Comparison of ENCODE assay signal across 13 mouse cellular contexts in the genomic region with DNA sequence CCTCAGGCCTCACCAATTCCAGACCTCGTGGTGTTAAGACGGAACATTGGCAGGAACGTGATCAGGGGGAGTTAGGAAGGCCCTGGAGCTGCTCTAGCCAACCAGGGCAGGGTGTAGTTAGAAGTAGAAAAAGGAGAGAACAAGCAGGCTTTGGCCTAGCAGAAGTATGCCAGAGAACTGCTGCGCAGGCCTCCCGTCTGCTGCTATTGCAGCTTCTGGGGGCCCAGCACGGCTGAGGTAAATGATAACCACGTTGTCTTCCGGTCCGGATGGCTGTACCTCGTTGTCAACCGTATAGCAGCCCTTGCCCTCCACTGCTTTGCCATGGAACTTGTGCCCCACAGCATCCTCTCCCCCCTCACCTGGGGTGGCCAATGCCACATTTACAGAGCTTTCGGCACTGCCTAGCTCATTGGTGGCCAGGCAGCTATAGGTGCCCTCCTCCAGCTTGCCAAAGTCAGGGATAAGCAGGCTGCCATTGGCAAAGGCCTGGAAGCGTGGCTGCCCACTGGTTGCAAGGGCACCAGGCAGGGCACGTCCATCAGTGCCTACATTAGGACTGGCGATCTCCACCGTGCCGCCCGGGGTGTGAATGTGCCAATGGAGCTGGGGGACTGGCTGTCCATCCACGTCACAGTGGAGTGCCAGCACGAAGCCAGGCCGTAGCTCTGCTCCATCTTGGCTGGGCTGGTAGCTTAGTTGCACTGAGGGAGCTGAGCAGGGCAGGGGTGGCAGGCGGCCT. TPM values are rescaled to one million over a fixed set of nuclear protein-coding genes. Genes with fewer than 3 reads are reported as not detected.
A peak's percentile ranks its signal among the peaks of the same experiment; 100 is the strongest.
DNase-seq lines count a peak whose midpoint lies in the region; ATAC-seq and TF ChIP-seq lines count a peak whose summit lies in the region.
"Had no signal": no experiment of that assay in that cellular context is flagged by ENCODE, and none has a peak within 500 bp of the region (broad histone marks: within the 10 kb centered on the region; RNA-seq: fewer than 3 reads in every experiment).

No protein-coding gene starts in this region.

- 86% methylated on average over 22 of the region's 22 CpGs for WGBS in heart, embryonic 10.5 days
- 87% methylated on average over 22 of the region's 22 CpGs for WGBS in heart, embryonic 12.5 days
- WGBS in lung, embryonic 15.5 days = 82% methylated on average over 22 of the region's 22 CpGs
- WGBS in lung, adult 2 months = 85% methylated on average over 22 of the region's 22 CpGs
- 90% methylated on average over 22 of the region's 22 CpGs for WGBS in hindbrain, embryonic 14.5 days
- 89% methylated on average over 22 of the region's 22 CpGs for WGBS in neural tube, embryonic 15.5 days

- no peaks in the 10 kb centered on the region for H3K36me3 ChIP-seq in heart, embryonic 10.5 days
- no peaks in the 10 kb centered on the region for H3K36me3 ChIP-seq in heart, embryonic 12.5 days
- no peaks in the 10 kb centered on the region for H3K36me3 ChIP-seq in lung, embryonic 15.5 days
- no peaks in the 10 kb centered on the region for H3K36me3 ChIP-seq in hindbrain, embryonic 14.5 days (replicated peaks; ENCODE audit: control insufficient read depth, insufficient read depth)
- no peaks in the 10 kb centered on the region for H3K36me3 ChIP-seq in neural tube, embryonic 15.5 days
- H3K36me3 ChIP-seq: liver, embryonic 15.5 days; midbrain, embryonic 15.5 days had no signal

- DNase-seq in heart, embryonic 10.5 days (ENCODE audit: low spot score) = peak; percentile 73
- DNase-seq in lung, adult 2 months = no peak
- no peak for DNase-seq in hindbrain, embryonic 14.5 days (ENCODE audit: low spot score)
- no peak for DNase-seq in embryo, embryonic 9.5 days (ENCODE audit: extremely low spot score)
- no peak for DNase-seq in retina, postnatal 1 day
- DNase-seq: cerebellum, adult 9-11 months; forebrain, postnatal 0 days had no signal

- TF ChIP-seq CTCF in lung, adult 2 months (IDR thresholded peaks at IDR 0.05; ENCODE audit: insufficient read depth, low read length) = no peak

- ATAC-seq in heart, embryonic 12.5 days (ENCODE audit: insufficient number of reproducible peaks, low FRiP score) = no peak
- ATAC-seq in lung, embryonic 15.5 days (ENCODE audit: borderline replicate concordance, extremely low read depth, low FRiP score, low TSS enrichment) = no peak
- no peak for ATAC-seq in hindbrain, embryonic 14.5 days (ENCODE audit: low FRiP score)
- no peak for ATAC-seq in neural tube, embryonic 15.5 days (ENCODE audit: low FRiP score)
- ATAC-seq: CD4-positive, CD25-positive, alpha-beta regulatory T cell, adult 4 months; forebrain, postnatal 0 days; midbrain, embryonic 15.5 days had no signal

- no peak overlapping the region for H3K4me3 ChIP-seq in heart, embryonic 10.5 days
- no peak overlapping the region for H3K4me3 ChIP-seq in heart, embryonic 12.5 days
- peak overlapping the region; percentile 29 for H3K4me3 ChIP-seq in lung, embryonic 15.5 days
- no peak overlapping the region for H3K4me3 ChIP-seq in lung, adult 2 months (replicated peaks; ENCODE audit: extremely low read depth, low read depth, low read length)
- H3K4me3 ChIP-seq in hindbrain, embryonic 14.5 days (replicated peaks; ENCODE audit: low read length) = no peak overlapping the region
- H3K4me3 ChIP-seq in neural tube, embryonic 15.5 days (replicated peaks) = no peak overlapping the region
- H3K4me3 ChIP-seq: liver, embryonic 15.5 days; midbrain, embryonic 15.5 days had no signal

- H3K9me3 ChIP-seq in heart, embryonic 10.5 days = no peaks in the 10 kb centered on the region
- no peaks in the 10 kb centered on the region for H3K9me3 ChIP-seq in heart, embryonic 12.5 days (replicated peaks)
- H3K9me3 ChIP-seq in lung, embryonic 15.5 days = no peaks in the 10 kb centered on the region
- no peaks in the 10 kb centered on the region for H3K9me3 ChIP-seq in hindbrain, embryonic 14.5 days (ENCODE audit: control insufficient read depth, low read length)
- H3K9me3 ChIP-seq in neural tube, embryonic 15.5 days (replicated peaks) = no peaks in the 10 kb centered on the region
- H3K9me3 ChIP-seq: liver, embryonic 15.5 days; midbrain, embryonic 15.5 days had no signal

- H3K9ac ChIP-seq in heart, embryonic 12.5 days = no peak overlapping the region
- H3K9ac ChIP-seq in lung, embryonic 15.5 days = 0 out of 2 replicates have a peak overlapping the region, but pooled peaks have one; percentile 8
- H3K9ac ChIP-seq in hindbrain, embryonic 14.5 days = no peak overlapping the region
- no peak overlapping the region for H3K9ac ChIP-seq in neural tube, embryonic 15.5 days (replicated peaks)
- H3K9ac ChIP-seq: forebrain, postnatal 0 days; liver, embryonic 15.5 days; midbrain, embryonic 15.5 days had no signal

- TF ChIP-seq POLR2A in lung, adult 2 months (IDR thresholded peaks at IDR 0.05; ENCODE audit: borderline replicate concordance, extremely low read depth, low read depth, low read length) = no peak

- no peak overlapping the region for H3K4me2 ChIP-seq in heart, embryonic 12.5 days
- peak overlapping the region; percentile 59 for H3K4me2 ChIP-seq in lung, embryonic 15.5 days
- peak overlapping the region; percentile 33; the same call in 1 of the 2 replicates for H3K4me2 ChIP-seq in hindbrain, embryonic 14.5 days (replicated peaks)
- H3K4me2 ChIP-seq in neural tube, embryonic 15.5 days = peak overlapping the region; percentile 42; the same call in 1 of the 2 replicates
- H3K4me2 ChIP-seq: liver, embryonic 15.5 days; midbrain, embryonic 15.5 days had no signal

- H3K4me1 ChIP-seq in heart, embryonic 10.5 days = peaks cover 68% of the 10 kb centered on the region
- H3K4me1 ChIP-seq in heart, embryonic 12.5 days (replicated peaks) = peaks cover 61% of the 10 kb centered on the region
- H3K4me1 ChIP-seq in lung, embryonic 15.5 days = peaks cover 78% of the 10 kb centered on the region
- no peaks in the 10 kb centered on the region for H3K4me1 ChIP-seq in lung, adult 2 months (ENCODE audit: control insufficient read depth, insufficient read depth, low read length)
- H3K4me1 ChIP-seq in hindbrain, embryonic 14.5 days (replicated peaks; ENCODE audit: control insufficient read depth, insufficient read depth, low read length) = 0 out of 2 replicates have a peak, but pooled peaks cover 10% of the 10 kb centered on the region
- peaks cover 7% of the 10 kb centered on the region for H3K4me1 ChIP-seq in neural tube, embryonic 15.5 days
- H3K4me1 ChIP-seq: liver, embryonic 15.5 days; midbrain, embryonic 15.5 days had no signal

- H3K27me3 ChIP-seq in heart, embryonic 10.5 days (ENCODE audit: insufficient read depth, poor library complexity, severe bottlenecking) = peaks cover 36% of the 10 kb centered on the region
- 0 out of 2 replicates have a peak, but pooled peaks cover 13% of the 10 kb centered on the region for H3K27me3 ChIP-seq in heart, embryonic 12.5 days (replicated peaks)
- H3K27me3 ChIP-seq in lung, embryonic 15.5 days = no peaks in the 10 kb centered on the region
- no peaks in the 10 kb centered on the region for H3K27me3 ChIP-seq in hindbrain, embryonic 14.5 days (ENCODE audit: control insufficient read depth, insufficient read depth, low read length)
- H3K27me3 ChIP-seq in neural tube, embryonic 15.5 days (replicated peaks) = no peaks in the 10 kb centered on the region
- H3K27me3 ChIP-seq: midbrain, embryonic 15.5 days had no signal

- peak overlapping the region; percentile 69; the same call in 1 of the 2 replicates for H3K27ac ChIP-seq in heart, embryonic 10.5 days
- no peak overlapping the region for H3K27ac ChIP-seq in heart, embryonic 12.5 days (ENCODE audit: poor library complexity, severe bottlenecking)
- H3K27ac ChIP-seq in lung, embryonic 15.5 days = peak overlapping the region; percentile 97; the same call in 1 of the 2 replicates
- no peak overlapping the region for H3K27ac ChIP-seq in hindbrain, embryonic 14.5 days
- H3K27ac ChIP-seq in neural tube, embryonic 15.5 days (replicated peaks) = no peak overlapping the region
- H3K27ac ChIP-seq: liver, embryonic 15.5 days; midbrain, embryonic 15.5 days had no signal

RNA-seq across cellular contexts. Expression of a gene that starts 38.4 kb away (rescaled TPM):
- polyA plus RNA-seq in heart, embryonic 10.5 days (2016; fragmentation: Nextera tagmentation; extraction: Ambion mirVana) = 0.07 TPM in 1 of 2 replicates, not detected in the other
- polyA plus RNA-seq in heart, embryonic 12.5 days (2016; fragmentation: Nextera tagmentation; extraction: Ambion mirVana) = not detected in 2 replicates
- 0.05 and 0.16 TPM in 2 replicates for polyA plus RNA-seq in lung, embryonic 15.5 days (2015; fragmentation: Nextera tagmentation; extraction: Ambion mirVana)
- 7.8 and 8.5 TPM in 2 replicates for polyA plus RNA-seq in lung, adult 2 months (2012; rRNA removed)
- polyA plus RNA-seq in hindbrain, embryonic 14.5 days (2014; fragmentation: Nextera tagmentation; extraction: Ambion mirVana) = 0.13 and 0.43 TPM in 2 replicates
- polyA plus RNA-seq in neural tube, embryonic 15.5 days (2015; fragmentation: Nextera tagmentation; extraction: Ambion mirVana) = 0.13 and 0.15 TPM in 2 replicates
- polyA plus RNA-seq: CD4-positive, CD25-positive, alpha-beta regulatory T cell, adult 4 months; liver, embryonic 15.5 days had no signal

RNA-seq across cellular contexts. Expression of a gene that starts 47.1 kb away (rescaled TPM):
- polyA plus RNA-seq in heart, embryonic 10.5 days (2016; fragmentation: Nextera tagmentation; extraction: Ambion mirVana) = 3.0 and 10.4 TPM in 2 replicates
- polyA plus RNA-seq in heart, embryonic 12.5 days (2016; fragmentation: Nextera tagmentation; extraction: Ambion mirVana) = 8.5 and 8.6 TPM in 2 replicates
- polyA plus RNA-seq in lung, embryonic 15.5 days (2015; fragmentation: Nextera tagmentation; extraction: Ambion mirVana) = 89.5 and 89.6 TPM in 2 replicates
- 62.6 and 74.0 TPM in 2 replicates for polyA plus RNA-seq in lung, adult 2 months (2012; rRNA removed)
- 30.4 and 34.8 TPM in 2 replicates for polyA plus RNA-seq in hindbrain, embryonic 14.5 days (2014; fragmentation: Nextera tagmentation; extraction: Ambion mirVana)
- polyA plus RNA-seq in neural tube, embryonic 15.5 days (2015; fragmentation: Nextera tagmentation; extraction: Ambion mirVana) = 52.3 and 54.2 TPM in 2 replicates

RNA-seq across cellular contexts. Expression of a gene that starts 47.1 kb away (rescaled TPM):
- not detected in 2 replicates for polyA plus RNA-seq in heart, embryonic 10.5 days (2016; fragmentation: Nextera tagmentation; extraction: Ambion mirVana)
- polyA plus RNA-seq in heart, embryonic 12.5 days (2016; fragmentation: Nextera tagmentation; extraction: Ambion mirVana) = 0.05 TPM in 1 of 2 replicates, not detected in the other
- polyA plus RNA-seq in lung, embryonic 15.5 days (2015; fragmentation: Nextera tagmentation; extraction: Ambion mirVana) = 0.06 and 0.15 TPM in 2 replicates
- polyA plus RNA-seq in lung, adult 2 months (2012; rRNA removed) = 0.11 and 0.90 TPM in 2 replicates
- polyA plus RNA-seq in hindbrain, embryonic 14.5 days (2014; fragmentation: Nextera tagmentation; extraction: Ambion mirVana) = 7.2 and 17.2 TPM in 2 replicates
- 8.5 and 11.5 TPM in 2 replicates for polyA plus RNA-seq in neural tube, embryonic 15.5 days (2015; fragmentation: Nextera tagmentation; extraction: Ambion mirVana)
- polyA plus RNA-seq: CD4-positive, CD25-positive, alpha-beta regulatory T cell, adult 4 months had no signal

Comparison
In these comparisons a context has a peak if more than half of its experiments do, and no peak if none do; other contexts are left out.
1. H3K27ac ChIP-seq: peak in heart, embryonic 10.5 days (single experiment) and lung, embryonic 15.5 days (single experiment); none in heart, embryonic 12.5 days (single experiment), hindbrain, embryonic 14.5 days (single experiment) and neural tube, embryonic 15.5 days (single experiment).